12 mouse cellular contexts compared by ENCODE assay signal in the genomic region with DNA sequence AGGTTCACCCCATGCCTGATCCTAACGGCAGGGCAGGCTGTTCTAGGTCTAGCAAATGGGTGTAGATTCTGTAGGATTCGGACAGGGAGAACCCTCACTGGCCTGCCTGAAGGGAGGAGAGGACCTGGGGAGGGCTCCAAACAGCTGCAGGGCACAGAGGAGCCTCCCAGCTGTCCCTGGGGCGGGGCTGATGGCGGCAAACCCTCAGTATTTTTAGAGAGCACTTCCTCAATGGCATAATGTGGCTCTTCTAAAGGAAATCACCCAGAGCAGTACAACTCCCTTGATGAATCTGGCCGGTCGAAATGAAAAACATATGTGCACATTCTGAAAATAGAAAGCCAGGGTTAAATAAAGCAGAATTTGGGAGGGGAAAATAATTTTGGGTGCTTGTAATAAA.
DNase-seq lines count a peak whose midpoint lies in the region; ATAC-seq and TF ChIP-seq lines count a peak whose summit lies in the region.
"Had no signal": no experiment of that assay in that cellular context is flagged by ENCODE, and none has a peak within 500 bp of the region (broad histone marks: within the 10 kb centered on the region; RNA-seq: fewer than 3 reads in every experiment).

No protein-coding gene starts in this region.

- TF ChIP-seq POLR2A in lung, adult 2 months (IDR thresholded peaks at IDR 0.05; ENCODE audit: borderline replicate concordance, extremely low read depth, low read depth, low read length): no peak

- peak; percentile 20 for DNase-seq in embryo, embryonic 11 days
- no peak for DNase-seq in embryo, embryonic 9.5 days (ENCODE audit: extremely low spot score)
- DNase-seq in spleen, postnatal 10 days (ENCODE audit: low spot score in 2 of 2): peak; percentile 15 to 50
- no peak for DNase-seq in T-cell, adult 2 months (ENCODE audit: low spot score)
- no peak for DNase-seq in lung, adult 2 months
- DNase-seq: kidney, postnatal 4 days; right cerebral cortex, adult 18-20 months had no signal

- H3K9me3 ChIP-seq in hindbrain, embryonic 13.5 days: no peaks in the 10 kb centered on the region
- H3K9me3 ChIP-seq: midbrain, embryonic 15.5 days had no signal

- no peak overlapping the region for H3K9ac ChIP-seq in hindbrain, embryonic 13.5 days
- H3K9ac ChIP-seq: midbrain, embryonic 15.5 days had no signal

- peak; percentile 37 to 46; a peak in 3 of 4 replicates for ATAC-seq in hematopoietic stem cell, adult 5-6 weeks (replicated peaks in 1 of 2; ENCODE audit: insufficient read depth in 1 of 2, low FRiP score in 2 of 2, low TSS enrichment in 1 of 2, low read depth in 1 of 2, poor library complexity in 2 of 2, severe bottlenecking in 2 of 2)
- ATAC-seq in hindbrain, embryonic 13.5 days (ENCODE audit: low FRiP score): no peak
- ATAC-seq: midbrain, embryonic 15.5 days had no signal

- WGBS in hindbrain, embryonic 13.5 days: 78% methylated on average over 6 of the region's 6 CpGs
- 49% methylated on average over 6 of the region's 6 CpGs for WGBS in lung, adult 2 months

- no peak overlapping the region for H3K4me3 ChIP-seq in brown adipose tissue, adult 24 weeks (ENCODE audit: insufficient read depth, low read depth, low read length)
- no peak overlapping the region for H3K4me3 ChIP-seq in hindbrain, embryonic 13.5 days
- no peak overlapping the region for H3K4me3 ChIP-seq in lung, adult 2 months (replicated peaks; ENCODE audit: extremely low read depth, low read depth, low read length)
- H3K4me3 ChIP-seq: erythroblast, embryonic 14.5 days; midbrain, embryonic 15.5 days had no signal

- no peak for TF ChIP-seq CTCF in lung, adult 2 months (IDR thresholded peaks at IDR 0.05; ENCODE audit: insufficient read depth, low read length)

- H3K27ac ChIP-seq in brown adipose tissue, adult 24 weeks (replicated peaks; ENCODE audit: low read depth, low read length): peak overlapping the region; percentile 68
- H3K27ac ChIP-seq in hindbrain, embryonic 13.5 days: no peak overlapping the region
- H3K27ac ChIP-seq: midbrain, embryonic 15.5 days had no signal

- peaks cover 8% of the 10 kb centered on the region; the same call in 1 of the 2 replicates for H3K4me1 ChIP-seq in brown adipose tissue, adult 24 weeks (ENCODE audit: control insufficient read depth, insufficient read depth, insufficient read length, low read length)
- peaks cover 10% of the 10 kb centered on the region for H3K4me1 ChIP-seq in hindbrain, embryonic 13.5 days (replicated peaks)
- no peaks in the 10 kb centered on the region for H3K4me1 ChIP-seq in lung, adult 2 months (ENCODE audit: control insufficient read depth, insufficient read depth, low read length)

- no peak overlapping the region for H3K4me2 ChIP-seq in hindbrain, embryonic 13.5 days
- H3K4me2 ChIP-seq: midbrain, embryonic 15.5 days had no signal

- 0 out of 2 replicates have a peak, but pooled peaks cover 2% of the 10 kb centered on the region for H3K36me3 ChIP-seq in hindbrain, embryonic 13.5 days
- H3K36me3 ChIP-seq: midbrain, embryonic 15.5 days had no signal

- 0 out of 2 replicates have a peak, but pooled peaks cover 3% of the 10 kb centered on the region for H3K27me3 ChIP-seq in hindbrain, embryonic 13.5 days
- H3K27me3 ChIP-seq: midbrain, embryonic 15.5 days had no signal

Comparison
In these comparisons a context has a peak if more than half of its experiments do, and no peak if none do; other contexts are left out.
1. DNase-seq: peak in embryo, embryonic 11 days (single experiment) and spleen, postnatal 10 days (2 of 2); none in embryo, embryonic 9.5 days (single experiment), T-cell, adult 2 months (single experiment) and lung, adult 2 months (single experiment).